Mouse (Mus musculus): ENCODE measurements around the gene Fam49a.
A peak's percentile ranks its signal among the peaks of the same experiment; 100 is the strongest.

Gene Fam49a

GRCm38 (mm10) chr12:12261987-12262971 is at the start of gene Fam49a:
Fam49a (plus strand) TSS chr12:12262139.
- peak; percentile 69 for DNase-seq (ENCODE audit: low read depth)

GRCm38 (mm10) chr12:12213536-12213935 is 48.4 kb upstream of the Fam49a start:
- DNase-seq (ENCODE audit: low read depth), result no peak

- DNase-seq (ENCODE audit: low read depth), result no peak
These were observed 43.0 kb upstream of the Fam49a start for GRCm38 (mm10) chr12:12218947-12219346.

- no peak for DNase-seq (ENCODE audit: low read depth)
These were observed 41.0 kb upstream of the Fam49a start for GRCm38 (mm10) chr12:12220755-12221496.

GRCm38 (mm10) chr12:12222585-12223290 is 39.2 kb upstream of the Fam49a start:
- no peak for DNase-seq (ENCODE audit: low read depth)

- no peak for DNase-seq (ENCODE audit: low read depth)
These were observed 38.6 kb upstream of the Fam49a start for GRCm38 (mm10) chr12:12223336-12223735.

- no peak for DNase-seq (ENCODE audit: low read depth)
These were observed 36.2 kb upstream of the Fam49a start for GRCm38 (mm10) chr12:12225706-12226105.

GRCm38 (mm10) chr12:12227594-12227993 is 34.3 kb upstream of the Fam49a start:
- no peak for DNase-seq (ENCODE audit: low read depth)

- DNase-seq (ENCODE audit: low read depth), result no peak
These were observed 31.8 kb upstream of the Fam49a start for GRCm38 (mm10) chr12:12230031-12230557.

GRCm38 (mm10) chr12:12232097-12232496 is 29.8 kb upstream of the Fam49a start:
- no peak for DNase-seq (ENCODE audit: low read depth)

GRCm38 (mm10) chr12:12236978-12237377 is 25.0 kb upstream of the Fam49a start:
- DNase-seq (ENCODE audit: low read depth), result no peak

- DNase-seq (ENCODE audit: low read depth), result no peak
These were observed 22.4 kb upstream of the Fam49a start for GRCm38 (mm10) chr12:12239502-12239901.

- DNase-seq (ENCODE audit: low read depth), result no peak
These were observed 18.8 kb upstream of the Fam49a start for GRCm38 (mm10) chr12:12243148-12243547.

- peak; percentile 64 for DNase-seq (ENCODE audit: low read depth)
These were observed 14.9 kb upstream of the Fam49a start for GRCm38 (mm10) chr12:12247023-12247422.

- no peak for DNase-seq (ENCODE audit: low read depth)
These were observed 12.4 kb upstream of the Fam49a start for GRCm38 (mm10) chr12:12249521-12249920.

- no peak for DNase-seq (ENCODE audit: low read depth)
These were observed 8.4 kb upstream of the Fam49a start for GRCm38 (mm10) chr12:12253526-12253925.

GRCm38 (mm10) chr12:12254139-12254538 is 7.8 kb upstream of the Fam49a start:
- DNase-seq (ENCODE audit: low read depth), result no peak

GRCm38 (mm10) chr12:12260979-12261960 is 669 bp upstream of the Fam49a start:
- DNase-seq (ENCODE audit: low read depth), result no peak

- DNase-seq (ENCODE audit: low read depth), result peak; percentile 59
These were observed 1.4 kb downstream of the Fam49a start for GRCm38 (mm10) chr12:12263371-12263791.

GRCm38 (mm10) chr12:12264151-12264550 is 2.2 kb downstream of the Fam49a start:
- peak; percentile 64 for DNase-seq (ENCODE audit: low read depth)

GRCm38 (mm10) chr12:12266552-12266951 is 4.6 kb downstream of the Fam49a start:
- DNase-seq (ENCODE audit: low read depth), result no peak
